Mouse (Mus musculus) intestine, embryonic 16.5 days (tissue): ENCODE measurements around the gene Med8. TPM values are rescaled to one million over a fixed set of nuclear protein-coding genes. Genes with fewer than 3 reads are reported as not detected.

ENCODE experiments used
- ATAC-seq: fragments of 200-750 bp; cut with Nextera tagmentation; 2 replicates; pipeline ENCODE4 v1.8.0; 2017; ENCODE audit warnings: moderate TSS enrichment, moderate library complexity
- H3K27ac ChIP-seq: fragments of 300-500 bp; sonication (generic); 2 replicates; pipeline ENCODE4 v1.5.1; 2014; ENCODE audit warnings: mild to moderate bottlenecking, low read length
- H3K27me3 ChIP-seq: fragments of 300-500 bp; sonication (generic); replicated peaks from 2 replicates; pipeline ENCODE4 v1.6.1; 2014; ENCODE audit warnings: low read length, control low read depth, mixed read lengths; ENCODE audit not compliant: control insufficient read depth, insufficient read depth
- H3K36me3 ChIP-seq: fragments of 300-500 bp; sonication (generic); 2 replicates; pipeline ENCODE4 v1.6.1; 2014; ENCODE audit warnings: low read length, control low read depth; ENCODE audit not compliant: control insufficient read depth, insufficient read depth
- H3K4me1 ChIP-seq: fragments of 300-500 bp; sonication (generic); 2 replicates; pipeline ENCODE4 v1.6.1; 2014; ENCODE audit warnings: low read length, control low read depth, mixed read lengths; ENCODE audit not compliant: control insufficient read depth, insufficient read depth
- H3K4me2 ChIP-seq: fragments of 300-500 bp; sonication (generic); 2 replicates; pipeline ENCODE4 v1.6.1; 2014; ENCODE audit warnings: low read depth, low read length, control low read depth
- H3K4me3 ChIP-seq: fragments of 300-500 bp; sonication (generic); 2 replicates; pipeline ENCODE4 v1.5.1; 2014; ENCODE audit warnings: mild to moderate bottlenecking, low read length
- H3K9ac ChIP-seq: fragments of 300-500 bp; sonication (generic); 2 replicates; pipeline ENCODE4 v1.6.1; 2014; ENCODE audit warnings: low read depth, low read length
- H3K9me3 ChIP-seq: fragments of 300-500 bp; sonication (generic); 2 replicates; pipeline ENCODE4 v1.6.1; 2016; ENCODE audit warnings: low read length, control low read depth; ENCODE audit not compliant: control insufficient read depth
- WGBS: fragments of 180-500 bp; shearing (Covaris S2); extraction: QIAGEN DNeasy Blood & Tissue Kit; methylation state at CpG from one replicate; pipeline ENCODE4 v1.1.7; 2014; 5-methylcytosine and 5-hydroxymethylcytosine counted together
- polyA plus RNA-seq: library from polyadenylated mRNA; unstranded; fragments of >200 nt; fragmentation: Nextera tagmentation; extraction: Ambion mirVana; gene quantifications from 2 replicates; pipeline ENCODE4 v1.2.1, GENCODE M21; 2015

The Med8 gene
- polyA plus RNA-seq, 1 experiment from 2014 or later = 107 TPM

DNA sequence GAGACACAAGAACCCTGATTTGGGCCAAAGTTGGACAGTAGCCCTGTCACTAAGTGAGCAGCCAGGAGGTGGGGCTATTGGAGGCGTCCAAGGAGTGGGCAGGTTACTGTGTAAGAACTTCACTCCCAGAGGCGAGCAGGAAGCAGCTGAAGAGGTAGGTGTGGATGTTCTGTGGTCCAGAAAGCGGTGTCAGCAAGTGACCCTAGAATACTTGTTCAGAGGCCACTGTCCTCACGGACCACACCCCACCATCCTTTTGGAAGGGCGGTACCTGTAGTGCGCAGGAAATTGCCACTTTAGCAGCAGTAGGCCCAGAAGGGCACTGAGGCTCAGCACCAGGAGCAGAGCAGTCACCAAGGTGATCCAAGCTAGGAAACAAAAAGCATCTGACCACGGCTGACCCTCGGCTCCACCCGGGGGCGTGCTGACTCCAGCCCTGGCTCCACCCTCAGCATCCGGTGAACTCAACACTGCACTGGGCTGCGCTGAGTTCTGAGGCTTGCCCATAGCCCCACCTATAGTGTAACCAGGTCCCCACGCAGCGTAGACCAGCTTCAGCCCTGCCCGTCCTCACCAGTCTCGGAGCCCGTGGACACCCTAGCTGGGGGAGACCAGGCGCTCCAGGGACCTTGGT, 36.8 kb downstream of the Med8 start:
- 24% methylated on average over 18 of the region's 18 CpGs for WGBS
- Histone ChIP-seq H3K36me3 (no peaks in the 10 kb centered on the region), H3K4me3 (peak overlapping the region; percentile 48), H3K9ac (peak overlapping the region; percentile 66), H3K9me3 (no peaks in the 10 kb centered on the region), H3K27ac (no peak overlapping the region), H3K4me2 (peak overlapping the region; percentile 80), H3K27me3 (no peaks in the 10 kb centered on the region), H3K4me1 (peaks cover 10% of the 10 kb centered on the region; the same call in 1 of the 2 replicates)
- ATAC-seq = peak; percentile 85

DNA sequence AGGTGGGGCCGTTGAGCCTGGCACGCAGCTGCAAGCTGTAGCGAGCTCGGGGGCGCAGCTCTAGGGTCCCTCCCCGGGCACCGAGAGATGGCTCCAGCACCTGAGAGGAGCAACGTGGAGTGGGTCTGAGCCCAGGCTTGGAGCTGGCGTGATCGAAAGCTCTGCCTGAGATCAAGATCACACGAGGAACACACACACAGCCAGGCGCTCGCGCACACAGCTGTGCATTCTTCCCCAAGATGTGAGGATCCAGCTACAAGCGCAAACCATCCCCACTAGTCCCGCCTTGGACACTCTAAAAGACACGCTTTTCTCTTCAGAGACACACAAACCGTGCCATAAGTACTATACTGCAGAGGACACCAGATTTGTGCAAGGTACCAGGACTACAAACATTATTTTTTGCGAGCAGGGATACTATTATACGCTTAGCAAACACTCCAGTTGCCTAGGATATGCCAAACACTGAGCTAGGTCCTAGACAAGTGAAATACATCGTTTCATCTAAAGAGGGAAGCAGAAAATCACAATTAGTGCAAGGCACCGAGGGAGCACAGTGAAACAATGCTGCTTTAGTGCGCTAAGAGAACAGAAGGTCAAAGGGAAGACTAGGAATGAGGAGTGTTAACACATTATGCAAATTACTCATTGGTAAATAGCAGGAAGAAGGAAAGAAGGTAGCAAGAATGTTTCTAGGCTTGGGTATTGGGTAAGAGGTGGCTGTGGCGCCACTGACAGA, 37.4 kb downstream of the Med8 start:
- no peak overlapping the region for H3K27ac ChIP-seq
- WGBS = 25% methylated on average over 24 of the region's 24 CpGs
- no peaks in the 10 kb centered on the region for H3K36me3 ChIP-seq
- peaks cover 10% of the 10 kb centered on the region; the same call in 1 of the 2 replicates for H3K4me1 ChIP-seq
- no peaks in the 10 kb centered on the region for H3K27me3 ChIP-seq
- ATAC-seq = peak; percentile 54
- H3K4me2 ChIP-seq = peak overlapping the region; percentile 80
- peak overlapping the region; percentile 48 for H3K4me3 ChIP-seq
- H3K9me3 ChIP-seq = no peaks in the 10 kb centered on the region
- peak overlapping the region; percentile 66 for H3K9ac ChIP-seq

DNA sequence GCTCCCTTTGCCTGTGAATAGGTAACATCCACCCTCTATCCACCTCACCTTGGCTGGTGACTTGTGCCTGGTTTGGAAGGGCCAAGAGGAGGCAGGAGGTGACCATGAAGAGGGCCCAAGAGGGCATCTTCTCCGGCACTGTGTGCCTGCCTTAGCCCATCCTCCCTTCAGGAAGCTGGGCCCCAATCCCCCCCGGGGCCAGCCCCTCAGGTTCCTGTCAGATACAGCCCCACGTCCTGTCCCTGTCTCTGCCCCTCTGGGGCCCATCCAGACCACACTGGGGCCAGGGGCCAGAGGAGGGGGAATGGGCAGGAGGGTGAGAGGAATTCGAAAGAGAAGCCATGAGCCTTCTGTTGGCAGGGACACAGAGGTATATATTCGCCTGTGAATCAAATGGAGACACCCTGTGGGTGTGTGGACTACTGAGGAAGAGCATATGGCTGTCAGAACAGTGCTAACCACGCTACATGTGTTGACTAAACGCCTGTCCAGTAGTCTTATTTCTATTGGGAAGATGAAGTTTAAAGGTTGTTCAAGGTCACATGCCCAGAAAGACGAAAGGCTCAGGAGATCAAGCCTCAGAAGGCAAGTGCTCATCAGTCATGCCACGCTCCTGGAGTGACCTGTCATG, 48.3 kb downstream of the Med8 start, which contains the start of gene Mpl:
TSS of gene Mpl (minus strand) at position 169 of the 631 bp plus-strand sequence.
- Histone ChIP-seq H3K36me3 (no peaks in the 10 kb centered on the region), H3K4me2 (no peak within 1 kb of the TSS), H3K4me1 (no peaks in the 10 kb centered on the region), H3K9ac (no peak within 1 kb of the TSS), H3K4me3 (no peak within 1 kb of the TSS), H3K27ac (no peak within 1 kb of the TSS), H3K9me3 (no peaks in the 10 kb centered on the region), H3K27me3 (no peaks in the 10 kb centered on the region)
- WGBS = 62% methylated on average over 9 of the region's 9 CpGs
- no peak for ATAC-seq

DNA sequence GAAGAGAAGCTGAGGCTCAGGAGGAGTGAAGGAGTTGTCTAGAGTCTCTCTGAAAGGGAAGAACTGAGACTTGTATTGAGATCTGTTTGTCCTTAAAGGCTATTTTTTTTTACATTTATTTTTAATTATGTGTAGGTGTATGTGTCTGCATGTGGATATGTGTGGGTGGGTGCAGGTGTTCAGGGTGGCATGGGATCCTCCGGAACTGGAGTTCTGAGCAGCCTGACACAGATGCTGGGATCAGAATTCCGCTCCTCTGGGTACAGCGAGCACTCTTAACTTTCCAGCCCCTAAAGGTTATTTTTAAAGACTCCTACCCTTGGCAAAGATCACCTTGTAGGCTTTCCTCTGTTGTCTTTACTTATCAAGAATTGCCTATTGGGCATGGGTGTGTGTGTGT, 55.8 kb downstream of the Med8 start:
- Histone ChIP-seq H3K4me1 (no peaks in the 10 kb centered on the region), H3K9ac (no peak overlapping the region), H3K4me3 (no peak overlapping the region), H3K9me3 (no peaks in the 10 kb centered on the region), H3K4me2 (no peak overlapping the region), H3K36me3 (no peaks in the 10 kb centered on the region), H3K27ac (no peak overlapping the region), H3K27me3 (no peaks in the 10 kb centered on the region)
- ATAC-seq = no peak
- 94% methylated on average over 3 of the region's 3 CpGs for WGBS

Other genes starting within 250 kb of the Med8 start
- 18.0 and 18.6 TPM in 2 replicates for gene Kdm4a, start 229.3 kb upstream of the Med8 start, polyA plus RNA-seq
- 45.8 and 54.8 TPM in 2 replicates for gene Ptprf, start 117.9 kb upstream of the Med8 start, polyA plus RNA-seq
- gene Szt2, start 64 bp upstream of the Med8 start, polyA plus RNA-seq = 4.5 and 4.7 TPM in 2 replicates
- gene Elovl1, start 18.8 kb downstream of the Med8 start, polyA plus RNA-seq = 253 and 273 TPM in 2 replicates
- 201 and 226 TPM in 2 replicates for gene Cdc20, start 28.0 kb downstream of the Med8 start, polyA plus RNA-seq
- 0.11 and 0.32 TPM in 2 replicates for gene Mpl, start 48.2 kb downstream of the Med8 start, polyA plus RNA-seq
- gene Tie1, start 80.7 kb downstream of the Med8 start, polyA plus RNA-seq = 21.3 and 21.8 TPM in 2 replicates
- 104 and 121 TPM in 2 replicates for gene 2610528J11Rik, start 117.7 kb downstream of the Med8 start, polyA plus RNA-seq
- 20.0 and 20.1 TPM in 2 replicates for gene Tmem125, start 134.7 kb downstream of the Med8 start, polyA plus RNA-seq
- 0.97 and 1.0 TPM in 2 replicates for gene Cfap57, start 211.4 kb downstream of the Med8 start, polyA plus RNA-seq
- 105 and 118 TPM in 2 replicates for gene Ebna1bp2, start 211.5 kb downstream of the Med8 start, polyA plus RNA-seq
- not detected in 2 replicates for gene Olfr62, start 249.6 kb downstream of the Med8 start, polyA plus RNA-seq